In genomic region chrX:159704381-159705004, GRCm38 (mm10) we compare ENCODE assay signal across 16 mouse cellular contexts.
DNase-seq lines count a peak whose midpoint lies in the region; ATAC-seq lines count a peak whose summit lies in the region.
"Had no signal": no experiment of that assay in that cellular context is flagged by ENCODE, and none has a peak within 500 bp of the region (broad histone marks: within the 10 kb centered on the region; RNA-seq: fewer than 3 reads in every experiment).

No protein-coding gene starts in this region.

- no peak overlapping the region for H3K4me3 ChIP-seq in lung, embryonic 15.5 days
- no peak overlapping the region for H3K4me3 ChIP-seq in midbrain, embryonic 14.5 days (replicated peaks; ENCODE audit: low read depth, low read length)
- H3K4me3 ChIP-seq: forebrain, embryonic 15.5 days; midbrain, embryonic 10.5 days had no signal

- no peaks in the 10 kb centered on the region for H3K36me3 ChIP-seq in lung, embryonic 15.5 days
- H3K36me3 ChIP-seq in splenic B cell, adult 2 months (ENCODE audit: control insufficient read depth, insufficient read depth, low read length, poor library complexity, severe bottlenecking): no peaks in the 10 kb centered on the region
- H3K36me3 ChIP-seq in midbrain, embryonic 14.5 days (ENCODE audit: control insufficient read depth, insufficient read depth, low read length): no peaks in the 10 kb centered on the region
- H3K36me3 ChIP-seq: forebrain, embryonic 15.5 days; midbrain, embryonic 10.5 days had no signal

- H3K27me3 ChIP-seq in lung, embryonic 15.5 days: no peaks in the 10 kb centered on the region; the same call in 1 of the 2 replicates
- H3K27me3 ChIP-seq in splenic B cell, adult 2 months (ENCODE audit: control insufficient read depth, insufficient read depth, low read length, poor library complexity, severe bottlenecking): no peaks in the 10 kb centered on the region
- no peaks in the 10 kb centered on the region for H3K27me3 ChIP-seq in midbrain, embryonic 14.5 days (ENCODE audit: control insufficient read depth, insufficient read depth, low read length)
- H3K27me3 ChIP-seq: forebrain, embryonic 15.5 days had no signal

- no peak overlapping the region for H3K4me2 ChIP-seq in lung, embryonic 15.5 days
- no peak overlapping the region for H3K4me2 ChIP-seq in midbrain, embryonic 14.5 days (ENCODE audit: low read length)
- H3K4me2 ChIP-seq: forebrain, embryonic 15.5 days; heart, embryonic 11.5 days had no signal

- no peak overlapping the region for H3K9ac ChIP-seq in lung, embryonic 15.5 days
- no peak overlapping the region for H3K9ac ChIP-seq in midbrain, embryonic 14.5 days (replicated peaks; ENCODE audit: low read length)
- H3K9ac ChIP-seq: forebrain, embryonic 15.5 days had no signal

- ATAC-seq in lung, embryonic 15.5 days (ENCODE audit: borderline replicate concordance, extremely low read depth, low FRiP score, low TSS enrichment): peak; percentile 75; the same call in 1 of the 2 replicates
- no peak for ATAC-seq in midbrain, embryonic 14.5 days (ENCODE audit: low FRiP score, low TSS enrichment)
- ATAC-seq: forebrain, embryonic 15.5 days; hindbrain, postnatal 0 days had no signal

- peak overlapping the region; percentile 47 for H3K27ac ChIP-seq in lung, embryonic 15.5 days
- H3K27ac ChIP-seq in midbrain, embryonic 14.5 days (replicated peaks; ENCODE audit: low read depth, low read length): no peak overlapping the region
- H3K27ac ChIP-seq: forebrain, embryonic 15.5 days; hindbrain, postnatal 0 days; midbrain, embryonic 10.5 days had no signal

- no peaks in the 10 kb centered on the region for H3K9me3 ChIP-seq in lung, embryonic 15.5 days
- no peaks in the 10 kb centered on the region for H3K9me3 ChIP-seq in midbrain, embryonic 14.5 days (ENCODE audit: control insufficient read depth, low read length)
- H3K9me3 ChIP-seq: forebrain, embryonic 15.5 days; midbrain, embryonic 10.5 days had no signal

- 0 out of 2 replicates have a peak, but pooled peaks cover 12% of the 10 kb centered on the region for H3K4me1 ChIP-seq in lung, embryonic 15.5 days
- no peaks in the 10 kb centered on the region; the same call in 1 of the 2 replicates for H3K4me1 ChIP-seq in midbrain, embryonic 14.5 days (ENCODE audit: control insufficient read depth, insufficient read depth, low read length)

- 43% methylated on average over 4 of the region's 4 CpGs for WGBS in lung, embryonic 15.5 days
- WGBS in midbrain, embryonic 14.5 days: 74% methylated on average over 4 of the region's 4 CpGs

- DNase-seq in lung, postnatal 14 days: no peak
- DNase-seq in forelimb bud, embryonic 11.5 days (ENCODE audit: low read depth, low spot score): peak; percentile 10
- DNase-seq in lung, postnatal 10 days: peak; percentile 60
- peak; percentile 12 for DNase-seq in splenic B cell, adult 2 months (ENCODE audit: low read depth, low spot score)
- DNase-seq in midbrain, embryonic 14.5 days: no peak
- DNase-seq in layer of hippocampus, postnatal 10 days (ENCODE audit: low spot score in 2 of 2): no peak
- DNase-seq: adrenal gland, postnatal 25 days; cerebellum, postnatal 36 days; gastrocnemius, postnatal 10 days; heart, postnatal 36 days; thymus, postnatal 36 days had no signal

Comparison
In these comparisons a context has a peak if more than half of its experiments do, and no peak if none do; other contexts are left out.
1. DNase-seq: peak in forelimb bud, embryonic 11.5 days (single experiment), lung, postnatal 10 days (single experiment) and splenic B cell, adult 2 months (single experiment); none in lung, postnatal 14 days (single experiment), midbrain, embryonic 14.5 days (single experiment) and layer of hippocampus, postnatal 10 days (0 of 2).